ENCODE assay signal across 13 mouse cellular contexts in the genomic region with DNA sequence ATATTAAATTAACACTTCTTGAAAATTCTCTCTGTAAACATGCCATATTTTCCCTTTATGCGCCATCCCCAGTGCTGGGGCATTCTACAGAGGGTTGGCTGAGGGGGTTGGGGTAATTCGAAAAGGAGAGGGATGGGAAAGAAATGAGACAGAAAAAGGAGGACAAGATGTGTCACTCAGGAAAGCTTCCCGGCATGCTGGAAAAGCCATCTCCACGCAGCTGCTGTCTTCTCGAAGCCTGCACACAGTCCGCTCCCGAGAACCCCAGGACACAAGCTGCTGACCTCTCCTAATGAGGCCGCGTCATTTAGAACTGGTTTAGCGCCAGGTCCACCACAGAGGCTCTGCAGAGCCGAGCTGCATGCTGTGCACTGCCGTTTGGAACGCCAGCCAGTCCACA.
DNase-seq lines count a peak whose midpoint lies in the region; ATAC-seq lines count a peak whose summit lies in the region.
"Had no signal": no experiment of that assay in that cellular context is flagged by ENCODE, and none has a peak within 500 bp of the region (broad histone marks: within the 10 kb centered on the region; RNA-seq: fewer than 3 reads in every experiment).

No protein-coding gene starts in this region.

- H3K9ac ChIP-seq in midbrain, embryonic 13.5 days (replicated peaks): no peak overlapping the region
- no peak overlapping the region for H3K9ac ChIP-seq in intestine, embryonic 16.5 days (ENCODE audit: low read depth, low read length)
- no peak overlapping the region for H3K9ac ChIP-seq in intestine, embryonic 15.5 days
- H3K9ac ChIP-seq: heart, embryonic 13.5 days; liver, postnatal 0 days had no signal

- no peak overlapping the region for H3K4me3 ChIP-seq in midbrain, embryonic 13.5 days (replicated peaks)
- no peak overlapping the region for H3K4me3 ChIP-seq in intestine, embryonic 16.5 days (ENCODE audit: low read length)
- H3K4me3 ChIP-seq in intestine, embryonic 15.5 days (replicated peaks): no peak overlapping the region
- H3K4me3 ChIP-seq: heart, embryonic 13.5 days had no signal

- peaks cover 6% of the 10 kb centered on the region; the same call in 1 of the 2 replicates for H3K36me3 ChIP-seq in midbrain, embryonic 13.5 days
- H3K36me3 ChIP-seq in intestine, embryonic 16.5 days (ENCODE audit: control insufficient read depth, insufficient read depth, low read length): no peaks in the 10 kb centered on the region
- H3K36me3 ChIP-seq in intestine, embryonic 15.5 days: no peaks in the 10 kb centered on the region
- H3K36me3 ChIP-seq: G1E had no signal

- ATAC-seq in midbrain, embryonic 13.5 days: peak; percentile 41; the same call in 1 of the 2 replicates
- ATAC-seq in intestine, embryonic 16.5 days: no peak
- ATAC-seq in intestine, embryonic 15.5 days: no peak
- ATAC-seq: liver, postnatal 0 days had no signal

- DNase-seq in layer of hippocampus, postnatal 10 days (ENCODE audit: low spot score in 2 of 2): peak; percentile 23 to 35
- DNase-seq in layer of hippocampus, postnatal 25 days (ENCODE audit: extremely low spot score in 1 of 2, low spot score in 1 of 2): no peak
- peak; percentile 76 for DNase-seq in cerebellum, adult 11-12 months
- DNase-seq in cerebellum, postnatal 14 days: peak; percentile 60 to 71
- DNase-seq in embryo, embryonic 9.5 days (ENCODE audit: extremely low spot score): no peak
- DNase-seq: liver, postnatal 0 days; thymus, postnatal 14 days had no signal

- H3K9me3 ChIP-seq in midbrain, embryonic 13.5 days: no peaks in the 10 kb centered on the region
- H3K9me3 ChIP-seq in intestine, embryonic 16.5 days (ENCODE audit: control insufficient read depth, low read length): no peaks in the 10 kb centered on the region
- H3K9me3 ChIP-seq in intestine, embryonic 15.5 days: no peaks in the 10 kb centered on the region
- H3K9me3 ChIP-seq: heart, embryonic 13.5 days had no signal

- H3K27ac ChIP-seq in midbrain, embryonic 13.5 days: peak overlapping the region; percentile 79
- H3K27ac ChIP-seq in intestine, embryonic 16.5 days (ENCODE audit: low read length): no peak overlapping the region
- no peak overlapping the region for H3K27ac ChIP-seq in intestine, embryonic 15.5 days
- H3K27ac ChIP-seq: heart, embryonic 13.5 days; kidney, postnatal 0 days had no signal

- 49% methylated on average over 13 of the region's 13 CpGs for WGBS in midbrain, embryonic 13.5 days
- WGBS in intestine, embryonic 16.5 days: 67% methylated on average over 13 of the region's 13 CpGs
- WGBS in intestine, embryonic 15.5 days: 71% methylated on average over 13 of the region's 13 CpGs

- no peak overlapping the region for H3K4me2 ChIP-seq in midbrain, embryonic 13.5 days (replicated peaks)
- no peak overlapping the region for H3K4me2 ChIP-seq in intestine, embryonic 16.5 days (ENCODE audit: low read depth, low read length)
- H3K4me2 ChIP-seq in intestine, embryonic 15.5 days (replicated peaks): no peak overlapping the region
- H3K4me2 ChIP-seq: heart, embryonic 13.5 days had no signal

- H3K4me1 ChIP-seq in midbrain, embryonic 13.5 days (replicated peaks): peaks cover 44% of the 10 kb centered on the region
- peaks cover 4% of the 10 kb centered on the region; the same call in 1 of the 2 replicates for H3K4me1 ChIP-seq in intestine, embryonic 16.5 days (ENCODE audit: control insufficient read depth, insufficient read depth, low read length)
- H3K4me1 ChIP-seq in intestine, embryonic 15.5 days (replicated peaks): no peaks in the 10 kb centered on the region
- H3K4me1 ChIP-seq: heart, embryonic 13.5 days had no signal

- H3K27me3 ChIP-seq in midbrain, embryonic 13.5 days: no peaks in the 10 kb centered on the region
- no peaks in the 10 kb centered on the region for H3K27me3 ChIP-seq in intestine, embryonic 16.5 days (replicated peaks; ENCODE audit: control insufficient read depth, insufficient read depth, low read length)
- H3K27me3 ChIP-seq in intestine, embryonic 15.5 days (replicated peaks): no peaks in the 10 kb centered on the region
- H3K27me3 ChIP-seq: heart, embryonic 13.5 days had no signal

Comparison
In these comparisons a context has a peak if more than half of its experiments do, and no peak if none do; other contexts are left out.
1. DNase-seq: peak in layer of hippocampus, postnatal 10 days (2 of 2), cerebellum, adult 11-12 months (single experiment) and cerebellum, postnatal 14 days (2 of 2); none in layer of hippocampus, postnatal 25 days (0 of 2) and embryo, embryonic 9.5 days (single experiment).